Mouse (Mus musculus): ENCODE results near the gene Gm2042. TPM values are rescaled to one million over a fixed set of nuclear protein-coding genes. Genes with fewer than 3 reads are reported as not detected.
"Not testable (repeated sequence)": the region's sequence is repeated elsewhere in the genome, so short reads cannot be mapped to it uniquely, and the experiment has no call there.

Gene Gm2042
- polyA plus RNA-seq (2015; fragmentation: Nextera tagmentation; extraction: Ambion mirVana): not detected in 2 replicates

DNA sequence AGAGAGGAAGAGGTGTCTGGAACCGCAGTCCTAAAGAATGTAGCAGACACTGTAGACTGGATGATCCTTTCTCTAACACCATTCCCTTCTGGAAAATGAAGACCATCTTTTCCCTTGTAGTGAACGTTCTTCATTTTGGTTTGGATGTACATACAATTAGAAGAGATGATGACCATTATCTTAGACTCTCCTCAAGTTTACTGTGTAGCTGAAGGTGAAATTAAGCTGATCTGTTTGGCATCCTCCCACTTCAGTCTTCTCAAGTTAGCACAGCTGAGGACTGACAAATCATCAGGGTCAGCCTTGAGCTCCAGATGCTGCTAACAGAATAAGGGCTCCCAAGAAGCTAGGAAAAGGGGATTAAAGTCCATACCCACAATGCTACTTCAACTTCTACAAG, at the start of gene Gm2042:
Gene Gm2042 (plus strand): TSS at position 301 of the 400 bp plus-strand sequence.
- H3K9me3 ChIP-seq (replicated peaks; ENCODE audit: control insufficient read depth, low read length); H3K4me3 ChIP-seq (replicated peaks; ENCODE audit: low read length); H3K27me3 ChIP-seq (ENCODE audit: control insufficient read depth, insufficient read depth, low read length); H3K4me1 ChIP-seq (ENCODE audit: control insufficient read depth, insufficient read depth, low read length); H3K27ac ChIP-seq (ENCODE audit: low read length); H3K4me2 ChIP-seq (ENCODE audit: low read depth, low read length); H3K36me3 ChIP-seq (ENCODE audit: control insufficient read depth, insufficient read depth, low read length); ATAC-seq (ENCODE audit: insufficient read depth, low FRiP score); H3K9ac ChIP-seq (ENCODE audit: low read length): not testable (repeated sequence)
- WGBS: 88% methylated on average over 2 of the region's 2 CpGs

DNA sequence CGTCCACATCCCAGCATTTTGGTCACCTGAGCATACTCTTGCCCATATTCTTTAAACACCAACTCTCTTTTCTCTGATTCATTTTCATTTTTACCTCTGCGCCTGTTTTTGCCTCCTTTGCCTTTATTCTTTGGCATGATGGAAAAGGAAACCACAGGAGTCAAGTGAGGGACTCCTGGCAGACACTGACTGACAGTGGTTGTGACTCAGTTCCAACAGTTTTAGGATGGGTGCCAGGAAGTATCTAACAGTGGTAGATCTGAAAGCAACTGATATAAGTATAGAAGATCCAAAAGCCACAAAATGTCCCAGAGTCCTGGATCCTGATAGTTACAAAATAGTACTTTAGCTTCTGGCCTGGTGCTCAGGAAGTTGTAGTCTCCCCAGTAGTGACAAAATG, 34.2 kb upstream of the Gm2042 start, which contains the start of gene Gm2035:
Gene Gm2035 (minus strand): TSS at position 137 of the 400 bp plus-strand sequence.
- not testable (repeated sequence) for H3K9me3 ChIP-seq (replicated peaks; ENCODE audit: control insufficient read depth, low read length); H3K4me3 ChIP-seq (replicated peaks; ENCODE audit: low read length); H3K9ac ChIP-seq (ENCODE audit: low read length); H3K4me2 ChIP-seq (ENCODE audit: low read depth, low read length); H3K36me3 ChIP-seq (ENCODE audit: control insufficient read depth, insufficient read depth, low read length); H3K27me3 ChIP-seq (ENCODE audit: control insufficient read depth, insufficient read depth, low read length); H3K4me1 ChIP-seq (ENCODE audit: control insufficient read depth, insufficient read depth, low read length); ATAC-seq (ENCODE audit: insufficient read depth, low FRiP score); H3K27ac ChIP-seq (ENCODE audit: low read length)
- WGBS: 76% methylated on average over 2 of the region's 2 CpGs

DNA sequence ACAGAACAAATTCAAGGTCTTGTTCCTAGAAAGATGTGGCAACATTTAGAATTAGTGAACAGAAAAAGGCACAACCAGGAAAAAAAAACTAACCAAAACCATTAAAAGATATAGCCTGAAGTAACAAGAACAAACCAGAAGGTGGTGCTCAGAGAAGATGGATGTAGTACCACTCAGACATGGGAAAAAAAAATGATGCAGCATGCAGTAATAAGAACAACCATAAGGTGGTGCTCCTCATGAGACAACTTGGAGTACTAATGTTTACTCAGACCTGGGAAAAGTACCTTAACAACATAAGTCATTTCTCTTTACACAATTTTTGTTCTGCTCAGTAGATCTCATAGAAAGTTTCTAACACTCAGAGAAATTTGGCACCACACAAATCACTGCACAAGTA, 30.1 kb downstream of the Gm2042 start:
- H3K36me3 ChIP-seq (ENCODE audit: control insufficient read depth, insufficient read depth, low read length); H3K4me3 ChIP-seq (replicated peaks; ENCODE audit: low read length); H3K4me1 ChIP-seq (ENCODE audit: control insufficient read depth, insufficient read depth, low read length); H3K9me3 ChIP-seq (replicated peaks; ENCODE audit: control insufficient read depth, low read length); ATAC-seq (ENCODE audit: insufficient read depth, low FRiP score); H3K27me3 ChIP-seq (ENCODE audit: control insufficient read depth, insufficient read depth, low read length); H3K27ac ChIP-seq (ENCODE audit: low read length); H3K4me2 ChIP-seq (ENCODE audit: low read depth, low read length); H3K9ac ChIP-seq (ENCODE audit: low read length): not testable (repeated sequence)

DNA sequence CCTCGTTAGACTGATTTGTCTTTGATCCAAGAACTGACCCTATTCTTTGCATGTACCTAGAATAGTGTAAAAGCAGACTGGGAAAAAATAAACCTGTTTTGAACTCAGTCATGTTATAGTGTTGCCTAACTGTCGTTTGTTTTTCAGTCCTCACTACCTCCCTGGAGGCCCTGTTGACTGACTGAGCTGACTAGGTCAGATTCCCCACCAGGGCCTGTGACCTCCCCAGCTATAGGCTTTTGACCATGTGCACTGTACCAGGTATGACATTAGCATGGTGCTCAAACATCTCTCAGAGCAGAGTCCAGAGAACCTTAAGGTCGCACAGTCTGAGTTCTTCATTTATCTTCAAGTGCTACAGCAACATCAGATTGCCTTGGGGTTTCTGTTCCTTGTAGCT, 50.2 kb downstream of the Gm2042 start:
- not testable (repeated sequence) for H3K9me3 ChIP-seq (replicated peaks; ENCODE audit: control insufficient read depth, low read length); H3K4me3 ChIP-seq (replicated peaks; ENCODE audit: low read length); ATAC-seq (ENCODE audit: insufficient read depth, low FRiP score); H3K27me3 ChIP-seq (ENCODE audit: control insufficient read depth, insufficient read depth, low read length); H3K36me3 ChIP-seq (ENCODE audit: control insufficient read depth, insufficient read depth, low read length); H3K27ac ChIP-seq (ENCODE audit: low read length); H3K9ac ChIP-seq (ENCODE audit: low read length); H3K4me2 ChIP-seq (ENCODE audit: low read depth, low read length); H3K4me1 ChIP-seq (ENCODE audit: control insufficient read depth, insufficient read depth, low read length)
- 55% methylated on average over 3 of the region's 3 CpGs for WGBS

Other genes with a start within 250 kb of the Gm2042 start
- not detected in 2 replicates for gene Gm21319, start 178.3 kb upstream of the Gm2042 start, polyA plus RNA-seq (2015; fragmentation: Nextera tagmentation; extraction: Ambion mirVana)
- not detected in 2 replicates for gene Gm21936, start 158.6 kb upstream of the Gm2042 start, polyA plus RNA-seq (2015; fragmentation: Nextera tagmentation; extraction: Ambion mirVana)
- gene BB287469, start 137.5 kb upstream of the Gm2042 start, polyA plus RNA-seq (2015; fragmentation: Nextera tagmentation; extraction: Ambion mirVana): not detected in 2 replicates
- gene Gm2001, start 111.7 kb upstream of the Gm2042 start, polyA plus RNA-seq (2015; fragmentation: Nextera tagmentation; extraction: Ambion mirVana): not detected in 2 replicates
- not detected in 2 replicates for gene Gm2016, start 80.0 kb upstream of the Gm2042 start, polyA plus RNA-seq (2015; fragmentation: Nextera tagmentation; extraction: Ambion mirVana)
- gene Gm2022, start 58.7 kb upstream of the Gm2042 start, polyA plus RNA-seq (2015; fragmentation: Nextera tagmentation; extraction: Ambion mirVana): not detected in 2 replicates
- gene Gm2035, start 34.2 kb upstream of the Gm2042 start, polyA plus RNA-seq (2015; fragmentation: Nextera tagmentation; extraction: Ambion mirVana): not detected in 2 replicates
- not detected in 2 replicates for gene Gm2075, start 57.8 kb downstream of the Gm2042 start, polyA plus RNA-seq (2015; fragmentation: Nextera tagmentation; extraction: Ambion mirVana)
- gene Gm6803, start 64.7 kb downstream of the Gm2042 start, polyA plus RNA-seq (2015; fragmentation: Nextera tagmentation; extraction: Ambion mirVana): not detected in 2 replicates
- gene Gm2056, start 72.9 kb downstream of the Gm2042 start, polyA plus RNA-seq (2015; fragmentation: Nextera tagmentation; extraction: Ambion mirVana): not detected in 2 replicates
- not detected in 2 replicates for gene Gm16368, start 129.6 kb downstream of the Gm2042 start, polyA plus RNA-seq (2015; fragmentation: Nextera tagmentation; extraction: Ambion mirVana)
- gene Gm10436, start 228.0 kb downstream of the Gm2042 start, polyA plus RNA-seq (2015; fragmentation: Nextera tagmentation; extraction: Ambion mirVana): not detected in 2 replicates